Mouse (Mus musculus) erythroblast, embryonic 14.5 days (primary cell): ENCODE measurements around the gene Qk.

Source experiments
- GATA1 ChIP-seq: IDR thresholded peaks from 2 replicates; pipeline ENCODE4 v1.6.1; 2012; ENCODE audit warnings: low read length, inconsistent platforms, mixed read lengths
- TAL1 ChIP-seq: IDR thresholded peaks from 3 replicates; pipeline ENCODE4 v1.6.1; 2012; ENCODE audit warnings: low read length, inconsistent platforms, mixed read lengths

DNA sequence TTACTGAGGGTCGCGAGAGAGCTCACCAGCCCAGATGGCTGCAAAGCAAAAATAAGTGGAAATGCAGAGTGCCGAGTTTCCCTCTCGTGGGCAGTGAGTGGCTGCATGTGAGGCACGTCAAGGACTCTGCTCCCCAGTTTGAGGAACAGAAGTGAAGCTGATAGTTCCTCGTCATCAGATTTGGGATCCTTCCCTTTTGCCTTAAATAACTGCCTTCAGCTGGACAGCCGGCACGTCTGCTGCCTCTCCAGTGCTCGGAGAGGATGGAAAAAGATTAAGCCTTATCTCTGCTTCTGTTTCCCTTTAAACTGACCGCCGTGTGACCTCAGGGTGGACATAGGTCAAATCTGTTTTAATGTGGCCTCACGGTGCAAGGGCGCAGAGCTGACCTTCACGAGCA, 39.8 kb upstream of the Qk start:
- TF ChIP-seq GATA1, result no peak
- no peak for TF ChIP-seq TAL1
